8 mouse cellular contexts compared by ENCODE assay signal in the genomic region with DNA sequence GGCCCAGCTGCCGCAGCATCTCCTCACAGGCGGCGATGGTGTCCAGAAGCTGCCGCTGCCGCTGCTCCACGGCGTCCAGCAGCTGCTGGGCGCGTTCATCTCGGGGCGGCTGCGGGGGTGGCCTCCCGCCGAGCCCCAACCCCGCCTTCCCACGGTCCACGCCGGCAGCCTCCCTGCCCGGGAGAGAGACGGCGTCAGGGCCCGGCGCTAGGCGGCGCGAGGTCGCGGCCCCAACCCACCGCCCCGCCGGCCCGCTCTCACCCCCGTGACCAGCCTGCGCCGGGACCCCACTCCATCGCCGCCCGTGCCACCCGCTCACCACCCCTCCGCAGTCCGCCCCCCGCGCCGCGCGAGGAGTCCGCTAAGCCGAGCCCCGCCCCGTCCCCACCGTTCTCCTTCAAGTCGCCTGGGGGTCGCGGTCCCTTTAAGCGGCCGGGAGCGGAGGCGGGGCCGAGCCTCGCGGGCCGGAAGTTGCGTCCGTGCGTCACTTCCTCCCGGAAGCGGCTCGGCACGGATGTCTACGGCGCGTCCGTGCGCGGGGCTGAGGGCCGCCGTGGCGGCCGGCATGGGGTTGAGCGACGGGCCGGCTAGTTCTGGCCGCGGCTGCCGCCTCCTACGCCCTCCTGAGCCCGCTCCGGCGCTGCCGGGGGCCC. TPM values are rescaled to one million over a fixed set of nuclear protein-coding genes. Genes with fewer than 3 reads are reported as not detected.
DNase-seq lines count a peak whose midpoint lies in the region; ATAC-seq and TF ChIP-seq lines count a peak whose summit lies in the region.

Gene Yrdc, plus strand, starts transcription at position 419 of the 653 bp plus-strand sequence.

- no peaks in the 10 kb centered on the region; the same call in 1 of the 2 replicates for H3K4me1 ChIP-seq in cortical plate, adult 2 months (ENCODE audit: control insufficient read depth, insufficient read depth, low read length)

- no peak for TF ChIP-seq CTCF in cortical plate, adult 2 months (IDR thresholded peaks at IDR 0.05; ENCODE audit: extremely low read depth, insufficient read depth, low read length)

- ATAC-seq in activated CD4-positive, CD25-positive, alpha-beta regulatory T cell, adult 4 months: peak; percentile 82
- peak; percentile 82 for ATAC-seq in megakaryocyte progenitor cell, adult 5-6 weeks (replicated peaks; ENCODE audit: poor library complexity)

- peak within 1 kb of the TSS; percentile 91 for H3K27ac ChIP-seq in cortical plate, adult 2 months (ENCODE audit: insufficient read depth, low read length)

- H3K4me3 ChIP-seq in cortical plate, adult 2 months (ENCODE audit: insufficient read depth, low read length): peak within 1 kb of the TSS; percentile 67

- peak; percentile 95 for DNase-seq in gastrocnemius, postnatal 10 days
- peak; percentile 95 for DNase-seq in induced T-regulatory cell, adult 2 months (ENCODE audit: low read depth)
- DNase-seq in left cerebral cortex, adult 9 months (ENCODE audit: low spot score in 2 of 2): peak; percentile 76 to 93
- DNase-seq in right cerebral cortex, postnatal 14 days: peak; percentile 95
- DNase-seq in urinary bladder, postnatal 36 days (ENCODE audit: low spot score in 2 of 2): peak; percentile 92 to 93

- TF ChIP-seq POLR2A in cortical plate, adult 2 months (IDR thresholded peaks at IDR 0.05; ENCODE audit: extremely low read depth, insufficient read depth, low read length): peak; percentile 59; the same call in 1 of the 2 replicates

RNA-seq across cellular contexts. Expression of gene Yrdc, which starts in this region (rescaled TPM):
- polyA plus RNA-seq in activated CD4-positive, CD25-positive, alpha-beta regulatory T cell, adult 4 months (2017; shearing (Covaris generic)): 1 to 10 TPM; 4.4 to 6.2 TPM
- 41.5 and 42.0 TPM in 2 replicates for polyA plus RNA-seq in cortical plate, adult 2 months (2012; rRNA removed)
- total RNA-seq in gastrocnemius, postnatal 10 days (2021): 10 to 100 TPM; 10.3 to 11.9 TPM
- 56.7 and 58.5 TPM in 2 replicates for total RNA-seq in megakaryocyte progenitor cell, adult 5-6 weeks (2015)
- total RNA-seq in megakaryocyte progenitor cell, adult 5-6 weeks (2017): 22.7 and 32.8 TPM in 2 replicates

Comparison
In these comparisons a context has a peak if more than half of its experiments do, and no peak if none do; other contexts are left out.
1. Peak in every context shown above with its lines: DNase-seq, ATAC-seq, H3K4me3 ChIP-seq and H3K27ac ChIP-seq.